Mouse (Mus musculus): ENCODE data around the gene Ctu2.

The Ctu2 gene

DNA sequence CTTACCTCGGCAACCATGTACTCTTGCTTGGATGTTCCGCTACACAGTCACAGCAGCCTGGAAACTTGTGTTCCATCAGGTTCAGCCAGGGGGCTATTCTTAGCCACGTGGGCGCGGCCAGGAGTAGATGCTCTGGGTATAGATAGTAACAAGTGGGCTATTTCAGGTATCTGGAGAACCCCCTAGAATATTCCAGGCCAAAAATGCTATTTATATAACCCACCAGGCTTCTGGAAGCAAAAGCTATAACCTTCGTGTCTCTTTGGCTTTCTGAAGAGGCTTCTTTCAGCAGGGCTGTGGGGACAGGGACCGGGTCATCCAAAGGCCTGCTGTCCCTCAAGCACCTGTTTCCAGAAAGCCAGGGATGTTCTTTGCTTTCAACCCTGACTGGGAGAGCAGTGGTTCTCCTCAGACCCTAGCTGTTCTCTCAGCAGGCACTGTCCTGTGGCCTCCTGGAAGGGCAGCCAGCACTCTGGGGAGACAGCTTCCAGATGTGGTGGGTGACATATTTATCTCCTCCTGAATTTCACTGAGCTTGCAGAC lies 24.7 kb upstream of the Ctu2 start:
- DNase-seq (ENCODE audit: low spot score) = no peak

DNA sequence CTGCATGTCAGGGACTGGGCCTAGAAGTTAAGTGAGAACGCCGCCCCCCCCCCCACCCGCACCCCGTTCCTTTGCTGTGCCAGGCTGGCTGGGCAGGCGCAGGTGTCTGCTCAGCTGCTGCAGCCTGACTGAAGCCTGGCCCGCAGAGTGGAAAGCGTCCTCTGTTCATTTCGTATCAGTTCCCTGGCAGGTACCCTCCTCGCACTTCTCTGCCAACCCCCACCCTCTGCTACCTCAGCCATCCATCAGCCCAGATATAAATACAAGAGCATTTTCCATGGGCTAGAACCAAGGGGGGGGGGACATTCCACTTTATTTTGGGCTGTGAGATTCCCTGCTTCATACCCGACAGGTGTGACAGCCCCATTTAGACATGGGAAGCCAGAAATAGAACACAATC lies 23.8 kb upstream of the Ctu2 start:
- DNase-seq (ENCODE audit: low spot score) = no peak

GRCm38 (mm10) chr8:122454409-122454808 lies 21.5 kb upstream of the Ctu2 start:
- DNase-seq (ENCODE audit: low spot score) = no peak

DNA sequence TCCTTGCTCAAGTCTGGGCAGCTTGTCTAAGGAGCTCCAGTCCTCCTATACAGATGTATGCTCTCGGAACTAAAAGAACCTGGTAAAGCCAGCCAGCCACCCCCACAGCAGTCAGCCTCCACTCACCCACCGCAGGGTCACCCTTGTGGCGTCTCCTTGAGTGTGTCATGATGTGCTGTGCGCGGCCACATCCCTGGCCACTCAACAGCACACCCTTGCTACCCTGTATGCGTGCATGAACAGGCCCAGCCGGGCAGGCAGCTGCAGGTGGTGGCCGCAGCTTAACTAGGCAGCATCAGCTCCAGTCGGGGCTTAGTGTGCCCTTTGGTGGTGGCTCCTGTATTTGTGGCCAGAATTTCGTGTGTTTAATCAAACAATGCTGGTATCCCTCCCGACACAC lies 18.8 kb upstream of the Ctu2 start:
- DNase-seq (ENCODE audit: low spot score) = no peak

GRCm38 (mm10) chr8:122459218-122459900 lies 16.6 kb upstream of the Ctu2 start:
- DNase-seq (ENCODE audit: low spot score) = no peak

GRCm38 (mm10) chr8:122459990-122460389 lies 16.0 kb upstream of the Ctu2 start:
- no peak for DNase-seq (ENCODE audit: low spot score)

DNA sequence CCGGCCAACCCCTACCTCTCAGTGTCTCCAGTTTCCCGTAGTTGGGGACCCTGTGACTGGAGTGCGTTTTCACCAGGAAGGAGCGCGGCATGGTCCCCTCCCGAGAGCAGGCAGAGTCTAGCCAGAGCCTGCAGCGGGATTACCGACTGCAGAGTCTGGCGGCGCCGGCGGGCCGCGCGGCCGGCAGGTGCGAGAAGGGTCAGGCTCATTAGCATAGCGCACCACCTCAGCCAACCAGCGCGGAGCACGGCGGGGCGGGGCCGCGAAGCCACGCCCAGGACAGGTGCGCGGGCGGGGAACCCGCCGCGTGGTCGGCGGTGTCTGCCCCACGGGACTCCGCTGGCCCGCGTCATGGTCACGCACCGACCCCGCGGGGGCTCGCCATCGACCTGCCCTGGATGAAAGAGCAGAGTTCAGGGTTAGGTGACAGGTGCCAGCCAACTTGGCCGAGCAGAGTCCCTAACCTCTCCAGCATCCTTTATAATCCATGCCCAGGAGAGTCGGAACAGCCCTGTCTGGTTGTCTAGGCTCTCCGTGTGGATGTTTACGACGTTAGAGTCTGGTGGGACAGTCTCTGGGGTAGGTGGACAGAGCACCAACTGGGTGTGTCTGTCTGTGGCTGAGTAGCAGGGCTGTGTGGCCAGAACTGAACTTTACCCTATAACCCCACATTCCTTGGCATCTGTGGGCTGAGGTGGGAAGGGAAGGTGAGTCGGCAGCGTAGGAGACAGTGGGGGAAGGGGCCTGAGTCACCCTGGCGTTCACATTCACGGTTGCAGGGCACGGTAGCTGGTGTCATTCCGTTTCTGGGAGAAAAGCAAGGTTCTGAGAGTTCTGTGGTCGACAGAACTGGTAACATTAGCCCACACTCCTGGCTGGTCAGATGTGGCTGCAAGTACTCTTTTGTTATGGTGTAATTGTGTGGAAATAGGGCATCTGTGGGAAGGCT lies 15.1 kb upstream of the Ctu2 start, which contains the start of gene Snai3:
Gene Snai3 (minus strand): TSS at position 210 of the 949 bp plus-strand sequence.
- peak; percentile 77 for DNase-seq (ENCODE audit: low spot score)

- DNase-seq (ENCODE audit: low spot score) = no peak
Measured at GRCm38 (mm10) chr8:122461473-122462148, 14.3 kb upstream of the Ctu2 start.

- DNase-seq (ENCODE audit: low spot score) = no peak
Measured at GRCm38 (mm10) chr8:122462510-122462909, 13.4 kb upstream of the Ctu2 start.

DNA sequence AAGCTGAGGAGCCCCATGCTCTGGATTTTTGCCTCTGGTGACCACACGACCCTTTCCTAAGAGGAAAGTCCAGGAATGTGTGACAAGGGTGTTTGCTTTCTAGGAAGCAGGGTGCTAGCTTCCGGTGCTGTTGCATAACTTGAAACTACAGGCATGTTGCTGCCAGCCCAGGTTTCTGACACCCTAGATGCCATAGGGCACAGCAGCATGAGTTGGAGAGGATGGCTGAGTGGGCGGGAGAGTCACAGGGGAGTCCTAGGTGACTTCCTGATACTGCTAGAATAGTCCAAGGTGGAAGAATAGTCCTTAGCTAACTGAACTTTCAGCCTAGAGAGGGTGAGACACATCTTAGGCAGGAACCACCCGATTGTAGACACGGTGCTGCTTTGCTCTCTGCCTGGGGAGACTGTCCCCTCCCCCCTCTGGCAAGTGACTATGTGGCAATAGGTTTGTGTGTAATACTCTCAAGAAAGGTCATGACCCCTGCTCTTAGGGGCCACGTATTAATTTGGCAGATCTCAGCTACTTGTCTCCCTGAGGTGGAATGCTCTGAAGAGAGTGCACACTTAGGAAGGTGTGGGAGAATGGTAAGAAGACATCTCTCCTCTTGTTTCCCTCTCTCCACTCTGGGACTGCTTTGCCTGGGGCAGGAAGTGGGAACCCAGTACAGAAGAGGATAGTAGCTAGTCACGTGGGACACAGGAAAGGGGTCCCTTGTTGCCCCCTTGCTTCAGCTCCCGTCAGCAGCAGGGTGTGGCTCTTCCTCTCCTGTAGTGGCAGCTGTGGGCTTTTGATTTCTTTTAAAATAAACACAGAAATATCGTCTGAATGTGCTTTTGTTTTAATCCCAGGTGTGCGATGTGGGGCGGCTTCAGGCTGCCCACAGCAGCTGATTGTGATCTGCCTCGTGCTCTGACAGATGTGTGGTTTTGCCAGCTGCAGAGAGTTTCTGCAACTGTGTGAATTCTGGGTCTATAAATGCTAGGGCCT lies 12.0 kb upstream of the Ctu2 start:
- no peak for DNase-seq (ENCODE audit: low spot score)

DNA sequence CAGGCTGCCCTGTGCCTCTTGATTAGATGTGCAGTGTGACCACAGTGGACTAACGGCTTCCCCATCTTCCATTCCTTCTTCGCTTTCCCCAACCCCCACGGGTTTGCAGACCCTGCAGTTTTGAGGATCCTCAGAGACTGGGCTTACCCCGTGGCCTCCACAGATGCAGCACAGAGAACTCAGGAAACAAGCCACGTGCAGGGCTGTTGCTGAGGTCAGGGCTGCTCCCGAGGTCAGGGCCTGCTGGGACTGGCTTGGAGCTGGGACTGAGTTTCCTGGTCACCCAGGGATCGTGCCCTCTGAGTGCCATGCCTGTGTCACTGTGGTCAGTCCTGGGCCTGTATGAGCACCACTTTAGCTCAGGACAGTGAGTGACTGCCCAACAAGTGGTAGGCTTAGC lies 11.0 kb upstream of the Ctu2 start:
- DNase-seq (ENCODE audit: low spot score) = no peak

GRCm38 (mm10) chr8:122467816-122468215 lies 8.1 kb upstream of the Ctu2 start:
- DNase-seq (ENCODE audit: low spot score) = no peak

DNA sequence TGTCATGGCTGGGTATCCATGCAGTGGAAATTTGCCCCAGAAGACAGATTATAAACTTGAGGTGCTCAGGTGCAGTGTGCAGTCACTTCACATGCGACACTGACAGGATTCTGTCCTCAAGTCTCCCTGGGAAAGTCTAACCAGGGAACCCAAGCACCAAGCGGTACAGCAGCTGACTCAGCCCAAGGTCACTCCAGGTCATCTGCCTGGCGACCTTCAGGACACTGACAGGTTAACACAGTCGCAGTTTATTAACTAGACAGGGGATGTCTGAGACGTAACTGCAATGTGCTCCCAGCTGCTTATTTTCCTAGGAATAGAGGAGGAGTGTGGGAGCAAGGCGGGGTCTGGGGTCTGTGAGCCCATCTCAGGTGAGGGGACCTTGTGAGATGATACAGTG lies 6.5 kb upstream of the Ctu2 start:
- DNase-seq (ENCODE audit: low spot score) = no peak

DNA sequence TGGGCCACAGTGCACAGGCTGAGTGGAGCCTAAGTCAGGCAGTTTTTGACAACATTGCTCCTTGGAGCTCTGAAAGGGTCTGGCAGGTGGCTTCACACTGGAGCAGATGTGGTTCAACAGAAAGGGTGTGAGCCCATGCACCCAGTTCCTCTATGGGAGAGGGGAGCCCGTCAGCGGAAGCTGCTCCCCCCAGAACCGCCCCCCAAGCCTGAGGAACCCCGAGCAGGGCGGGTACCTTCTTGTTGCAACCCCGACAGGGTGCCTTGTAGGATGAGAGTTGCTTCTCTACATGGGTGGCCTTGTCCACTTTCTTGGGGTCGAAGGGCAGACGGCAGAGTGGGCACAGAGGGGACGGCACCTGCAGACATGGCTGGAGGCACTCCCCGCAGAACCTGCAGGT lies 6.0 kb upstream of the Ctu2 start:
- no peak for DNase-seq (ENCODE audit: low spot score)

DNA sequence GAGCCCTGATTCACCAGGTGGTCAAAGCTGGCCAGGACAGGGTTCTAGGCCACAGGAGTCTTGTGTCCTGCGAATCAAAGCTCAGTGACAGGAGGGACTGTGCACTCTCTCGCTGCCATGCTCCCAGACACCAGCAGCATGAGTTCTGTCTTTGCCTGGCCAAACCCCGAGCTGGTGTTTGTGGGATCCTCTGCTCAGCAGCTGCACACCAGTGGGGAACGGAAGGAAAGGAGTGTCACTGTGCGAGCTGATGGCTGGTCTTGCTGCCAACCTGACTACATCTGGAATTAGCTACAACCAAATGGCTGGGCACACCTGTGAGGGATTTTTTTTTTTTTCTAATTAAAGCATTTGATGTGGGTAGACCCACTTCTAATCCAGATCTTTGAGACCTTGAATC lies 5.3 kb upstream of the Ctu2 start:
- DNase-seq (ENCODE audit: low spot score) = no peak

DNA sequence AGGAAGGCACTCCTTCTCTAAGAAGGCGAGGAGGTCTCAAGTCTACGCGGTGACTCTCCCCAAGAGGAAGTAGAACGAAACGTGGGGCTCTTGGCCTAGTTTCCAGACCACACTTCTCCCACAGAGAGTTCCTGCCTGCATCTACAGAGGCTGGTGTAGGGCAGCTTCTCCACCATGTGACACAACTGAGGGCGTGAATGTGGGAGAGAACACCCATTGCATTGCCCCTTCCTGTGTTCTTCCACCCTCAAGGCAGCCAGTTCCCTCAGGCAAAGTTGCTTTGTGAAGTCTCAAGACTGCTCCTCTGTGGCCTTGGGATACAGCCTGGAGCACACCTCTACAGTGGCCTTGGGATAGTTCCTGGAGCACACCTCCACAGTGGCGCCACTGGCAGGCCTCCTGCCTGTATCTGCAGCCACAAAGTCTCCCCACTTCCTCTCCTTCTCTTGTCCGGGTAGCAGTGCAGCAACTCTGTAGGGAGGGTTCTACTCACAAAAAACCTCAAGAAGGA lies 2.0 kb upstream of the Ctu2 start:
- DNase-seq (ENCODE audit: low spot score) = no peak

DNA sequence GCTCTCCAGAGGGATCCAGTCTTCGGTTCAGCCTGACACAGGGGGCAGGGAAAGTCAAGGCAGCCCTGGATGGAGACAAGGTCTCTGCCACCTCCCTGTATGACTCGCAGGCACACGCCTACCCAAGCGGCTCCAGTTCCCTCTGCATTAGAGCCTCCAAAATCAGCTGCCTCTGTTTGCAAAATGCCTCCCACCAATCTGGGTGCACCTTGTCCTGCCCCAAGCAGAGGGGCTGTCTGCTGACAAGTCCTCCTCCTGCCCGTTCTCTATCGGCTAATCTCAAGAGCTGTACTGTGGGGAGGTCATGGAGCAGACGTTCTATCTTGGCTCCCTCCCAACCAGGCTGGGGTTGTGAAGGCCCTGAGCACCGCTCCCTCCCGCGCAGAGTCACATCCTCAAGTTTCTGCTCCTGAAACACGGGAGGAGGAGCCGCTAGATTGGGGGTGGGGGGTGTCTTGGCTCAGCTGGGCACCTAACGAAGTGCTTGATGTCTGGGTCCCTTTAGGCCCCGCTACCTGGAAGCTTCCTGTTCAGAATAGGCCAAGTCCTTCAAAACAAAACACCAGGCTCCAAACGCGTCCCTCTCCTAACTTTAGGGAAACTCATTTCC lies 887 bp upstream of the Ctu2 start:
- peak; percentile 75 for DNase-seq (ENCODE audit: low spot score)

DNA sequence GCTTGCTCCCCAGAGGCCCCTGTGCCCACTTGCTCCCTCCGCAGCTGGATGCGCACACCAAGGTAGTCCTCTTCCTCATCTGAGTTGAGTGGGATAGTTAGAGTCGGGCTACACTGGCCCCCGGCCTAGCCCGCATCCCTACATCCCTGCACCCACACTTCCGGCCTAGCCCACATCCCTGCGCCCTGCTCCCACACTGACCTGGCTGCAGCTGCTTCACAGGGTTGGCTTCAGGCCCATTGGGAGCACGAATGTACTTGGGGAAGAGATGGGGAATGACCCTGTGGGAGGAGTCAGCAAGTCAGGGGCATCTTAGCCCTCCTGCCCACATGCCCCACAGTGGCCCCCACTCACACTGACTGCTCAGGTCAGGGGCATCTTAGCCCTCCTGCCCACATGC lies 6.5 kb downstream of the Ctu2 start:
- no peak for DNase-seq (ENCODE audit: low spot score)

- no peak for DNase-seq (ENCODE audit: low spot score)
Measured at GRCm38 (mm10) chr8:122483877-122484276, 7.9 kb downstream of the Ctu2 start.

- no peak for DNase-seq (ENCODE audit: low spot score)
Measured at GRCm38 (mm10) chr8:122484831-122485230, 8.9 kb downstream of the Ctu2 start.

DNA sequence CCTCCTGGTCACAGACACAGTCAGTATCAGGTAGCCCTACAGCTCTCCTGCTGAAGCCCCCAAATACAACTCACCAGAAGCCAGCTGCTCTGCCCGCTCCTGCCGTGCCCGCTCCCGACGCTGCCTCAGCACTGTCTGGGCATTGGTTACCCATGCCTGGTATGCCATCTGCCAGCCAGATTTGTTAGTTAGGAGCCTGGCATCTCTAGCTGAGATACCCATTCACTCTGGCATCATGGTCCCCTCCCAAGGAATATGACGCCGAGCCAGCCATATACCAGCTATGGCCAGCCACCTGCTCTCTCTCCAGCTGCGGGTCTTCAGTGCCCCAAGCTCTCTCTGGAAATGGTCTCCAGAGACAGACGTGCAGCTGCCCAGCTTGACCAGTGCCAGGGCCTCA lies 12.4 kb downstream of the Ctu2 start:
- no peak for DNase-seq (ENCODE audit: low spot score)

All from testis, postnatal 10 days (tissue).